Mouse (Mus musculus) heart, postnatal 0 days (tissue): ENCODE measurements around the gene Stmnd1.

ENCODE experiments used
- CTCF ChIP-seq: IDR thresholded peaks from 2 replicates; pipeline ENCODE4 v1.5.1; 2016; ENCODE audit warnings: antibody characterized with exemption, control low read depth, low read depth
- EP300 ChIP-seq: IDR thresholded peaks from 2 replicates; pipeline ENCODE4 v1.6.1; 2016; ENCODE audit warnings: antibody characterized with exemption, low read depth

GRCm38 (mm10) chr13:46273453-46274110 is at the start of gene Stmnd1:
- TF ChIP-seq EP300, result no peak
- no peak for TF ChIP-seq CTCF
